Mouse (Mus musculus) midbrain, embryonic 12.5 days (tissue): ENCODE measurements at regions not wholly inside any gene's neighbourhood (a gene's known extent, or its start where the extent isn't known, plus 50 kb on each side); places are given as distances from the start of the nearest gene placed in this dataset.
A peak's percentile ranks its signal among the peaks of the same experiment; 100 is the strongest.

ENCODE experiments used
- ATAC-seq: fragments of 200-750 bp; cut with Nextera tagmentation; 2 replicates; pipeline ENCODE4 v1.8.0; 2017; ENCODE audit warnings: low read depth, moderate TSS enrichment, moderate library complexity; ENCODE audit not compliant: low FRiP score
- H3K27ac ChIP-seq: fragments of 300-500 bp; sonication (generic); replicated peaks from 2 replicates; pipeline ENCODE4 v1.5.1; 2016; ENCODE audit warnings: mild to moderate bottlenecking
- H3K27me3 ChIP-seq: fragments of 300-500 bp; sonication (generic); 2 replicates; pipeline ENCODE4 v1.6.1; 2016; ENCODE audit warnings: mild to moderate bottlenecking
- H3K36me3 ChIP-seq: fragments of 300-500 bp; sonication (generic); 2 replicates; pipeline ENCODE4 v1.6.1; 2016
- H3K4me1 ChIP-seq: fragments of 300-500 bp; sonication (generic); 2 replicates; pipeline ENCODE4 v1.6.1; 2016
- H3K4me2 ChIP-seq: fragments of 300-500 bp; sonication (generic); replicated peaks from 2 replicates; pipeline ENCODE4 v1.6.1; 2016; ENCODE audit warnings: mild to moderate bottlenecking, moderate library complexity
- H3K4me3 ChIP-seq: fragments of 300-500 bp; sonication (generic); 2 replicates; pipeline ENCODE4 v1.5.1; 2016; ENCODE audit warnings: mild to moderate bottlenecking
- H3K9ac ChIP-seq: fragments of 300-500 bp; sonication (generic); replicated peaks from 2 replicates; pipeline ENCODE4 v1.6.1; 2016; ENCODE audit warnings: mild to moderate bottlenecking, moderate library complexity
- H3K9me3 ChIP-seq: fragments of 300-500 bp; sonication (generic); 2 replicates; pipeline ENCODE4 v1.6.1; 2016; ENCODE audit warnings: mild to moderate bottlenecking
- WGBS: fragments of 180-500 bp; shearing (Covaris S2); methylation state at CpG from one replicate; pipeline ENCODE4 v1.1.7; 2016; 5-methylcytosine and 5-hydroxymethylcytosine counted together

DNA sequence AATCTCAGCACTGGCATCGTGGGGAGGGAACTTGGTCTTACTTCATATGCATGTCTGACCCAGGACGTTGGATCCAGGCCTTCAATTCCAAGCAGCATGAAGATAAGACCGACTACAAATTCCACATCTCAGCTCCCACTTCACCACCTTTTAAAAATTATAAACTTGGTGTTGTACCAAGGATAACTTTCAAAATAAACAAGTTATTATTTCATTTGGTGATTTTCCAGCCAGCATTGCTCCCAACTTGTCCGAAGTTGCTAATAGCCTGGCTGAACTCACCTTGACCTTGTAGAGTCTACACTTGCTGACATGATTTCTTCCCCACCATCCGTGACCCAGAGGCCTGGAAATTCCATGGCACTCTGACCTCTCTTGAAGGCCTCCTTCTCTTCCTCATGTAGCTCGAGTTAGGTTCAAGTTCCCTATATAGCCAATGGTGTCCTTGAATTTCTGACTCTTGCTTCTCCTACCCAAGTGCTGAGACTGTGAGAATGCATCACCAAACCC lies 123.7 kb downstream of the Thbs2 start:
- 79% methylated on average over 6 of the region's 6 CpGs for whole genome bisulfite sequencing
- no peaks in the 10 kb centered on the region for H3K9me3 ChIP-seq

DNA sequence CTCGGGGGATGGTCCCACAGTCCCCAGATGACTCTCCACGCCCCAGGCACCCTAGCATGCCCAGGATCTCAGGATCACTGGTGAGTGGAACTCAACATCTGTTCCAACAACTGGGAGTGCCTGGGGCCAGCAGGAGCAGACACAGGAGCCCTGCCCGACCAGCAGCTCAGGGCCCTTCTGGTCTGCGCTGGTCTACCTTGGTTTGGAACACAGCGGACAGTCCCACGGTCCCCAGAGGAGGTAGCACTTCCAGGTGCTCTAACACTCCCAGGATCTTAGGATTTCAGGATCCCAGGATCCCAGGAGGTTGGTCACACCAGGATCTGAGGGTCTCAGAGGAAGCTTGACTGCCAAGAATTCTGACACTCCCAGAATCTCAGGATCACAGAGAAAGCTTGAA lies 131.8 kb downstream of the Thbs2 start:
- H3K4me1 ChIP-seq = no peaks in the 10 kb centered on the region
- no peak overlapping the region for H3K4me3 ChIP-seq
- no peaks in the 10 kb centered on the region for H3K36me3 ChIP-seq
- H3K27me3 ChIP-seq = no peaks in the 10 kb centered on the region
- H3K9me3 ChIP-seq = no peaks in the 10 kb centered on the region
- H3K27ac ChIP-seq = no peak overlapping the region
- no peak for ATAC-seq
- WGBS = 86% methylated on average over 6 of the region's 6 CpGs
- H3K4me2 ChIP-seq = no peak overlapping the region
- H3K9ac ChIP-seq = no peak overlapping the region

More for the DNA sequence above, 123.7 kb downstream of the Thbs2 start:
- no peak overlapping the region for H3K4me3 ChIP-seq
- no peaks in the 10 kb centered on the region for H3K36me3 ChIP-seq
- H3K27ac ChIP-seq = no peak overlapping the region
- H3K9ac ChIP-seq = no peak overlapping the region
- H3K27me3 ChIP-seq = no peaks in the 10 kb centered on the region
- H3K4me2 ChIP-seq = no peak overlapping the region
- ATAC-seq = no peak
- no peaks in the 10 kb centered on the region for H3K4me1 ChIP-seq

DNA sequence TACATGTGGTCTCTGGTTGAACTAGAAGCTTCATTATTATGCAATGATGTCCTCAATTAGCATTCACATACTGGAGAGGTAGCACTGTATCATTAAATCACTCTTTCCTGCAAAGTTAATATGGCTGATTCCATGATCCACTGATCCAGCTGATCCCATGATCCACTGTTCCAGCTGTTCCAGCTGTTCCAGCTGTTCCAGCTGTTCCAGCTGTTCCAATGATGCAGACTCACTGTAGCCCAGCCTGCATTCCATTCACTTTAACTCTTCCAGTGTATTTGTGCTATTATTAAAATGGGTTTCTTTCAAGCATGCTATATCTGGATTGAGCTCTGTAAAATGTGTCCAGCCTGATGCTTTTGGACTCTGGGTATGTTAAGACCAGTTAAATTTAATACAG lies 136.8 kb downstream of the Thbs2 start:
- no peak for ATAC-seq
- H3K27me3 ChIP-seq = no peaks in the 10 kb centered on the region
- H3K4me3 ChIP-seq = no peak overlapping the region
- no peak overlapping the region for H3K4me2 ChIP-seq
- H3K36me3 ChIP-seq = no peaks in the 10 kb centered on the region
- H3K9ac ChIP-seq = no peak overlapping the region
- H3K9me3 ChIP-seq = no peaks in the 10 kb centered on the region
- H3K27ac ChIP-seq = no peak overlapping the region
- H3K4me1 ChIP-seq = no peaks in the 10 kb centered on the region

DNA sequence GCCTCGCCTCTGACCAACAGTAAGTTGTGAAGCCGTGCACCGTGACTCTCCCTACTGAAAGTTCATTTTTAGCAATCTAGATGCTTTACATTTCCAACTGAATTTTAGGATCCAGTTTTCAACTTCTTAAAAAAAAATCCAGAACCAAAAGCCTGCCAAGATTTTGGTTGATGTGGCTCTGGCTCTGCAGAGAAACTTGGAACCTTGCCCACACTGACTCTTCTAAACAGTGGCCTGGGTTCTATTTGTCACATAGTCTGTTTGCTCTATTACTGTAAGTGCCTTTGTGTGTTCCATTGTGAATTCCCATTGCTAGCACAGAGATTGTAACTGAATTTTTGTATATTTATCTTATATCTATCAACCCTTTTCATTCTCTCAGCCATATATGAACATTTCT lies 140.8 kb downstream of the Thbs2 start:
- 50% methylated on average over 3 of the region's 3 CpGs for WGBS
- H3K4me3 ChIP-seq = no peak overlapping the region
- no peak overlapping the region for H3K27ac ChIP-seq
- no peak overlapping the region for H3K9ac ChIP-seq
- no peak overlapping the region for H3K4me2 ChIP-seq
- no peaks in the 10 kb centered on the region for H3K27me3 ChIP-seq
- no peaks in the 10 kb centered on the region for H3K36me3 ChIP-seq
- H3K4me1 ChIP-seq = no peaks in the 10 kb centered on the region
- H3K9me3 ChIP-seq = no peaks in the 10 kb centered on the region
- no peak for ATAC-seq

DNA sequence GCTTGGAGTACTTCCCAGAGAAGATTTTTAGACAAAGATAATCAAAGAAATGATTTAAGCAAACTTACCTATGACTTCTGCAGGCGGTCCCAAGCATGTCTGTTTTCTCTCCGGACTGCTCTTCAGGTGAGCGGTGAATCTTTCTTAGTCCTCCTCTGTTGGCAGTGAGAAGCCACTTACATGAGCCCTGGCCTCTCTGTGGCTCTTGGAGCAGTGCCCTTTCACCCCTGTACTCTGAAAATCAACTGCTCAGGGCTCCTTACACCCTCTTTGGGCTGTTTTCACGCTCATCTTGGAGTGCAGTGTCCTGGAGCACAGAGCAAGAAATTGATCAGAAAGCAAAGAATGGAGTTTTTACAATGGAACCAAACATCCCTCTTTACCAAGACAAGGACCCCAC lies 142.0 kb downstream of the Thbs2 start:
- Histone ChIP-seq H3K4me3 (no peak overlapping the region), H3K4me1 (no peaks in the 10 kb centered on the region), H3K9me3 (peaks cover 6% of the 10 kb centered on the region; the same call in 1 of the 2 replicates), H3K27me3 (no peaks in the 10 kb centered on the region), H3K4me2 (no peak overlapping the region), H3K36me3 (no peaks in the 10 kb centered on the region), H3K27ac (no peak overlapping the region), H3K9ac (no peak overlapping the region)
- WGBS = 80% methylated on average over 4 of the region's 4 CpGs
- ATAC-seq = no peak

DNA sequence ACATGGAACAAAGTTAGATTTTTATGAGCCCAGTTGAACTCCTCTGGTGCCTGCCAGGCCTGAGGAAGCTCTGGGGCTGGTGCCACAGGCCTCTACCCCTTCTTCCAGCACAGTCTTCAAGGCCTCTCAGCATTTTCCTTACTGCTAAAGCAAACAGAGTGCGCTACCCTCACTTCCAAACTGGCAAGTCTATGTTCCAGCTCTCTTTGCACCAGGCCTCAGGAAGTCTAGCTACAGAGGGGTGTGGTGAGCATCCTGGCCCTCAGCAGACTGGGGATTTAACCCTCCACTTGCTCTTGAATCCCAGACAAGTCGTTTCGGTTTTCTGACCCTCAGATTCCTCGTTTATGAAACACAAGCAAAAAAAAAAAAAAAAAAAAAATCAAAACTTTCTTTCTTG lies 142.4 kb downstream of the Thbs2 start:
- H3K36me3 ChIP-seq = no peaks in the 10 kb centered on the region
- WGBS = 77% methylated on average over 4 of the region's 4 CpGs
- H3K9ac ChIP-seq = no peak overlapping the region
- peaks cover 6% of the 10 kb centered on the region; the same call in 1 of the 2 replicates for H3K9me3 ChIP-seq
- H3K4me3 ChIP-seq = no peak overlapping the region
- H3K27me3 ChIP-seq = no peaks in the 10 kb centered on the region
- no peaks in the 10 kb centered on the region for H3K4me1 ChIP-seq
- H3K27ac ChIP-seq = no peak overlapping the region
- no peak for ATAC-seq
- no peak overlapping the region for H3K4me2 ChIP-seq

DNA sequence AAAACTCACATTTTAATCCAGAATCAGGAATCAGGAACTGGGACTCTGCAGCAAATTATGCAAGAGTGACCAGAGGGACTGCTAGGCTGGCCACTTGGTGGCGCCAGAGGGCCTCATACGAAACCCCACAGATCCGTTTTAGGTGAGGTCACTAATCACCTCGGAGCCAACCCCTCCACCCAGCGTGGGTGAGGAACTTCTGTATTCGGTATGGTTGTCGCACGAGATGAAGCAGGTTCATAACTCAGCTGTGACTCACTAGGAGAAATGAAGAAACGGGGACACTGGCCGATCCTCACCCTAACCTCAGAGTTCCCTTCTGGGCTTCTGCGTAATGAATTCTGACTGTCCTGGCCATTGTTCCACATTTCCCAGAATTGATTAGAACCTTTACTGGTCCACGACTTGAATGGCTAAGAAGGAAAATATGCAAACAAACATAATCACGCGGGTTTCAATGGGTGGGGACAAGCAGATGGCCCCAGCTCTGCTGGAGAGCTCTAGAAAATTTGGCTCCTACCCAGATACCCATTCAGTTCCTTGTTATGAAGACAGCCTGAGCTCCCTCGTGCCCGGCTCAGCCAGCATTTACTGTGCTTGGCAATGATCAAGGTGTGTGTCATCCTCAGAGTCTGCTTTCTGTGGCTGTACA lies 148.1 kb downstream of the Thbs2 start:
- Histone ChIP-seq H3K4me1 (no peaks in the 10 kb centered on the region), H3K9ac (no peak overlapping the region), H3K9me3 (peaks cover 6% of the 10 kb centered on the region; the same call in 1 of the 2 replicates), H3K4me2 (no peak overlapping the region), H3K4me3 (no peak overlapping the region), H3K27me3 (no peaks in the 10 kb centered on the region), H3K36me3 (no peaks in the 10 kb centered on the region), H3K27ac (no peak overlapping the region)
- 0 out of 2 replicates have a peak, but pooled peaks have one; percentile 30 for ATAC-seq
- 36% methylated on average over 16 of the region's 16 CpGs for WGBS

DNA sequence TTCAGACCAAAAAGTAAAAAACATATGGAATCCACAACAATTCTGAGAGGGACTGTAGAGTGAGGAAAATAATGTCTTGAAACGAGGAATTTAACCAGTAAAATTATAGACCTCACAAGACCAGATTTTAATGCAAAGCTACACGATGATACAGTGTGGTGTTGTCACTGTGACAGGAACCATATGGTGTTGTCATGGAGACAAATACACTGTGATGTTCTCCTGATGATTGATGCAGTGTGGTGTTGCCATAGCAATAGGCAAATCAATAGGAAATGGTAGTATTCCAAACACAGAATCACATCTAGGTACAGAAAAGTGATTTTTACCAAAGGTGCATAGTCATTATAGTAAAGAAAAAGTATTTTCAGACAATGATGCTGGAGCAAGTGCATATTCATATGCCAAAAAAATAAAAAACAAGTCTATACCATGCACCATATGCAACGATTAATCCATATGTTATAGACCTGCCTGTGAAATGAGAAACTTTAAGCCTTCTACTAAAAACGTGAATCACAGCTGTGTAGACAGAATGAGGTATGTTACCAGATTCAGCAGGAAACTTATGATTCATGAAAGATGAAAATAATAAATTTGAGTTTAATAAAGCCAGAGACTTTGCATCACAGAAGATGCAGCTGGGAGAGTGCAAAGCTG lies 149.6 kb downstream of the Thbs2 start:
- no peaks in the 10 kb centered on the region for H3K27me3 ChIP-seq
- no peak overlapping the region for H3K4me2 ChIP-seq
- 63% methylated on average over 4 of the region's 4 CpGs for WGBS
- no peaks in the 10 kb centered on the region for H3K4me1 ChIP-seq
- peak; percentile 49; the same call in 1 of the 2 replicates for ATAC-seq
- H3K4me3 ChIP-seq = no peak overlapping the region
- H3K36me3 ChIP-seq = no peaks in the 10 kb centered on the region
- no peak overlapping the region for H3K9ac ChIP-seq
- peaks cover 6% of the 10 kb centered on the region; the same call in 1 of the 2 replicates for H3K9me3 ChIP-seq
- H3K27ac ChIP-seq = no peak overlapping the region

DNA sequence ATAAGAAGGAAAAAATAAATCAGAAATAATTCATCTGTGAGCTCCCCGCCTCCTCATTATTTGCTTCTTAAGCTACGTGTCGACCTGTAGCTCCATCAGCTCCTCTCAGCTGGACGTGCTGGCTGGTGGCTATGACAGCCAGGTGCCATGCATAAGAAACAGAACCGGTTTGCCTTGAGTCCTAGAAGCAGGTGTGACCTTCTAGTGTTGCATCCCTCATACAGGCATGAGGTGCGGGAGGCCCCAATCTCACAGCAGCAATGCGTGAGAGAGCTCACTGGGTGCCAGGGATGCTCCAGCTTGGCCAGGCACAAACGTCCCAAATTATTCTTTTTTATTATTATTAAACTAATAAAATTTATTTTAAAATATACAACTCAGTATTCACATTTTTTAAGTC lies 153.0 kb downstream of the Thbs2 start:
- Histone ChIP-seq H3K4me2 (no peak overlapping the region), H3K4me1 (no peaks in the 10 kb centered on the region), H3K9ac (no peak overlapping the region), H3K36me3 (no peaks in the 10 kb centered on the region), H3K4me3 (no peak overlapping the region), H3K9me3 (no peaks in the 10 kb centered on the region), H3K27ac (no peak overlapping the region), H3K27me3 (no peaks in the 10 kb centered on the region)
- no peak for ATAC-seq
- WGBS = 86% methylated on average over 8 of the region's 8 CpGs

DNA sequence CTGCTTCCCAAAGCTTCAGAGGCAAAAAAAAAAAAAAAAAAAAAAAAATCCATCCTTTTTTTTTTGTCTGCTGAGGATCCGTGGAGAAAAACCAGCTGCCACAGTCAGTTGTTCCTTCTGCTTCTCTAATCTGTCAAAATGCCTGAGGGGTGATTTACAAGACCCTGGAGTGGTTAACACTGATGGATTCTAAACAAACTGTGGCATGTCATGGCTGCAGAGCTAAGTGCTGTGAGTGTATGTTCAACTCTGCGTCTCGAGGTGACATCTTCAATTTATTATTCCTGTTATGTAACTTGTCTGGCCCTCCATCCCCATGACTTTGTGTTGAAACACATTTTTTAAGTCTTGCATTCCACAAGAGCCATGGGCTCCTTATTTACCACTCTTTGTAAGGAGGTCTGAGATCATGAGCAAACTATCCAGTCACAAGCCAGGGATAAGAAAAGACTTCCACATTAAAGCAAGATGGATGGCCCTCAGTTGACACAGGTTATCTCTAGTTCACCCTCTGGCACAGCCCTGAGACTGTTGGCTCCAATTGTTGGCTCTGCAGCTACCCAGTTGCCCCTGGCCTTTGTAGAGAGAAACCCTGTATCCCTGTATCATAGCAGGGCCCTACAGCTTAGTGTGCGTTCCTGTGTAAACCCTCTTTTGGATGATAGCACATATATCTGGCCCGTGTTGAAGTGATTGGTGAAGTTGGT lies 153.6 kb downstream of the Thbs2 start:
- 82% methylated on average over 5 of the region's 5 CpGs for WGBS
- no peaks in the 10 kb centered on the region for H3K9me3 ChIP-seq
- no peaks in the 10 kb centered on the region for H3K36me3 ChIP-seq
- H3K4me2 ChIP-seq = no peak overlapping the region
- H3K9ac ChIP-seq = no peak overlapping the region
- no peak for ATAC-seq
- no peaks in the 10 kb centered on the region for H3K27me3 ChIP-seq
- no peak overlapping the region for H3K27ac ChIP-seq
- H3K4me1 ChIP-seq = no peaks in the 10 kb centered on the region
- no peak overlapping the region for H3K4me3 ChIP-seq

DNA sequence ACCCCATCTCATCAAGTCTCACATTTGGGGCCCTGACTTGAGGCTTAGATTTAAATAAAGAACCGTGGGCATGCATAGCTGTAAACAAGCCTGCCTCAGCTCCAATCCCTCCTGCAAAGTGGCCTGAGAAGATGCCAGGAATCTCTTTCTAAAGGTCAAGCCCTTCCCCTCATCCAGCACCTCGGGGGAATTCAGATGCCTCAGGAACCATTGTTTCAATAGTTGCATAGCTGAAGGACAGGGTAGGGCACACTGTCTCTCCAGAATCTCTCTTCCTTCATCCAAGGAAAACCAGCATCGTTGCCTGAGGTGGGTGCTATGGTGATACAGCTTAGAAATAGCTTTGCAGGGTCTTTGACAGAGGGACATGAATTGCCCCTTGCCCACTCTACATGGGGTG lies 154.4 kb downstream of the Thbs2 start:
- Histone ChIP-seq H3K4me2 (no peak overlapping the region), H3K27me3 (no peaks in the 10 kb centered on the region), H3K9me3 (no peaks in the 10 kb centered on the region), H3K4me1 (0 out of 2 replicates have a peak, but pooled peaks cover 3% of the 10 kb centered on the region), H3K9ac (no peak overlapping the region), H3K27ac (no peak overlapping the region), H3K4me3 (no peak overlapping the region), H3K36me3 (no peaks in the 10 kb centered on the region)
- WGBS = 50% methylated on average over 3 of the region's 3 CpGs
- no peak for ATAC-seq

DNA sequence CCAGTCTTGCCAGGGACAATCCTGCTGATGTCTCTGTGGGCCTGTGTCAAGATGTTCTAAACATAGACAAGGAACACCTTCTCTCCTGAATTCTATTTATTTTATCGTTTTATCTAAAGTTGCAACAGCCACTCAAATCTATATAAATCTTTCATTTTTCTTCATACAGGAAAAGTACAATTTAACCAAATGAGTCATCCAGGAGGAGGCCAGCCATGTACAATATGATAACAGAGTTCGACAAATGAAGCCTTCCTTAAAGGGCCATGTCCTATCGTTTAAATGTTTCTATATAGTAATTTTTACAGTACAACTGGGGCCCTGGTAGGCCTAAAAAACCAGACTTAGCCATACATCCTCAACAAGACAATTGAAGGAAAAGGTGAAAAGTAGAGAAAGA lies 154.8 kb downstream of the Thbs2 start:
- Histone ChIP-seq H3K4me1 (0 out of 2 replicates have a peak, but pooled peaks cover 3% of the 10 kb centered on the region), H3K36me3 (no peaks in the 10 kb centered on the region), H3K4me3 (no peak overlapping the region), H3K4me2 (no peak overlapping the region), H3K27me3 (no peaks in the 10 kb centered on the region), H3K9me3 (no peaks in the 10 kb centered on the region), H3K27ac (no peak overlapping the region), H3K9ac (no peak overlapping the region)
- WGBS = 88% methylated on average over 3 of the region's 3 CpGs
- no peak for ATAC-seq
